Mouse (Mus musculus): ENCODE measurements around the gene Ssmem1.

Ssmem1 gene

DNA sequence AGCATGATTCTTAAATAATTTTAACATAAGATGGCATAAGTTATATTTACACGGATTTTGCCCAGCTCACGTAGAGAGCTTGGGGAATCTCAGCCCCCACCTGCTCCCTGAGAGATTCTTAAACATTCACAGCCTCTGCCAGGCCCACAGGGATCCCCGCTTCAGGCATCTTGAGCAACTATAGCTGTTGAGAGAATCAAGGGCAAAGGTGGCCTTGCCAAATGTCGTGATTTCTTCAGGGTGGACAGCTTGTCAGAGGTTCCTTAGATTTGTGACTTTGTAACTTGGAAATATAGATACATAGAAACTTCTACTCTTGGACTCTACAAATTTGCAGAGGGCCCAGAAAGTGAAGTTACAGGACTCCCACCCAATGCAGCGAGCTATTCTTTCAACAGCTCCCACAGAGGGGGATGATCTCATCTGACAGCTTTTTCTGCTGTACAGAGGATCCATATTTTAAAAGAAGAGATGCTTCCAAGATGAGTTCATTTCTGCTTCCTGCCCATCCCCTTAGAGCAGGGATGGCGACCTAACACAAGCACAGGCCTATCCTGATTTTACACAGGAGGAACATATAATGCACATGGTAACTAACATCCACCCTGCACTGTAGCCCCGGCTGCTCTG, 43.8 kb downstream of the Ssmem1 start:
- DNase-seq (ENCODE audit: low spot score): no peak

DNA sequence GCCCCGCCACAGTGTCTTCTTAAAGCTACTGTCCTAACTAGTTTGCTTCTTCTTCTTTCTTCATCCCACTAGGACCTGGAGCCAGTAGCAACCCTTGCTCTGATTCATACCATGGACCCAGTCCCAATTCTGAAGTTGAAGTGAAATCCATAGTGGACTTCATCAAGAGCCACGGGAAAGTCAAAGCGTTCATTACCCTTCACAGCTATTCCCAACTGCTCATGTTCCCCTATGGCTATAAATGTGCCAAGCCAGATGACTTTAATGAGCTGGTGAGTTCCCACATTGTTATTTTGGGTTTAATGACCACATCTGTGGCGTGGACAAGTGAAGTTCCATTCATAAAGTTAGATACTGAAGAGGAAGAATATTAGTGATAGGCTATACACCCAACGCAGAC, 44.4 kb downstream of the Ssmem1 start:
- no peak for DNase-seq (ENCODE audit: low spot score)

DNA sequence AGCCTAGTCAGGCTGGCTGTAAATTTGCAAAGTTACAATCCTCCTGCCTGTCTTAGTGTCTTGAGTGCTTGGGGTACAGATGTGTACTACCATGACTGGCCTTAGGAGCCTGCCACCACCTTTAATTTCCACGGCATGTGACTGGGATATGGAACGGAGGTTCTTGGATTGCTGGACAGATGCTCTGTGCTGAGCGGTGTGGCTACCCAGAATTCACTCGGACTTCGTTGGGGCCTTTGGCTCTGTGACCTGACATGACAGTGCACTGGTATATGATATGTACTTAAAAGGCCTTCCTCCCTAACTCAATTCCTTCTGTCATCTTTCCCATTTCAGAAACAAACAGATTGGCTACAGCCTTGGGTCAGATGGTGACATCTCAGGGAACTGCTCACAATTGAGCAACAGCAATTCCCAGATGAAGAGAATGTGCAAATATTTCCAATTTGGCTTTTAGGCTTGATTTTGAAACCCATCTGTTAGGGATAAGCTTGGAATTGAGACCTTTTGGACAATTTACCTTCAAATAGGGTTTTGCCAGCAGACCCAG, 45.0 kb downstream of the Ssmem1 start:
- no peak for DNase-seq (ENCODE audit: low spot score)

DNA sequence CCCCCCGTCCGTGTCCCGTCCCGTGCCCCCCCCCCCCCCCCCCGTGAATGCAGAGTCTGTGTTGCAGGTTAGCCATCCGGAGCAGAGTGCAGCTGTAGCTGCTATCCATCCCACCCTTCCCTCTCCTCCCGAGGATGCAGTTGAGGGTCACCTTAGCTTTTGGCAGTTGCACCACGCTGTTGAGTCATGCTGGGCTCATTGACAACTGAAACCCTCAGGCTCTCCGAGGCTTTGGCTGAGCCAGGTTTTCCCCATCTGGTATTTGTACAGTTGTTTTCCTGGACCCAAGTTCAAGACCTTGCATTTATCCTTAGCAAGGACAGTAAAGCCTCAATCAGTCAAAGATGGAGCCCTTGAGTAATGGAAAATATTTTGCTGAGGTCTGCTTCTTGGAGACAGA, 46.4 kb downstream of the Ssmem1 start:
- DNase-seq (ENCODE audit: low spot score): peak; percentile 40

DNA sequence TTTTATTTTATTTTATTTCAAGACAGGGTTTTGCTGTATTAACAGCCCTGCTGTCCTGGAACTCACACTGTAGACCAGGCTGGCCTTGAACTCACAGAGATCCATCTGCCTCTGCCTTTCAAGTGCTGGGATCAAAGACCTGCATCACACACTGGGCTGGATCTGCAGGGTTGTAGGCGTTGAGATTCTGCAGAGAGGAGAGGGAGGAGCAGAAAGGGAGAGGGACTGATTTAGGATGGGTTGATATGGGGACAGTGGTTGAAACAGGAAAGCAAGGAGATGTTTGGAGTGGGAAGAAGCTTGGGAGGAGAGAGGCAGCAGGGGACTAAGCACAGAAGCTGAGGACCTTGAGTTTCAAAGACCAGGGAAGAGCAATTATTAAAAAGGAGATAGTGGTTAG, 50.1 kb downstream of the Ssmem1 start:
- DNase-seq (ENCODE audit: low spot score): no peak

DNA sequence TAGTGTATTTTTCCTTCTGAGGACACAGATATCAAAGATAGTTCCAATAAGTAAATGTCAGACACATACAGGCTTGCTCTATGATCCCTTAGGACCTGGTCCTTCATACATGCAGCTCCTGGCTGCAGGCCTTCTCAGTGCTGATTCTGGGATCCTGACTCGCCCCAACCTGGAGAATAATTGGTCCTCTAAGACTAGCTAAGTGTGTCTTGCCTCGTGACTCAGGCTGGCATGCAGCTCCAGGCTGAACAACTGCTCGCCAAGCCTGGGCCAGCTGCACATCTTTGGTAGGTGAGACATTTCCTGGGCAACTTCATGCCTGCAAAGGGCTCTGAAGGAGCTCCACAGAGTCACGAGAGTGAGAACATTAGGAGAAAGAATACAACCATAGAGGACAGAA, 52.5 kb downstream of the Ssmem1 start:
- no peak for DNase-seq (ENCODE audit: low spot score)

DNA sequence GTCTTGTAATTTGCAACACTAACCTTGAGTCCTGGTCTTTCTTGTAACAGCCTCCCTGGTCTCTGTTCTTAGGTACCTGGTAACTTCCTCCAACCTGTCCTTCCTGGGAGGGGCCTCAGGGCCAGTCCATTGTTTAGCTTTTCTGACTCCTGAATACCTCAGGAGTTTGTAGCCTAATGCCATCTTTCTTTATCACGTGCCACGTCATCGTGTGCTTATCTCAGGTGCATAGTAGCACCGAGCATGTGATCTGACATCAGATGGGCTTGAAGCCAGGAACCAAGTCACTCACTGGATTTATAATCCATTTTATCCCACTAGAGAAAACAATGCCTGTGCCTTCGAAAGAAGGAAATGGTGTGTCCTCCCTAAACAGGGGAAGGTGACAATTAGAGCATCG, 53.9 kb downstream of the Ssmem1 start:
- DNase-seq (ENCODE audit: low spot score): no peak

DNA sequence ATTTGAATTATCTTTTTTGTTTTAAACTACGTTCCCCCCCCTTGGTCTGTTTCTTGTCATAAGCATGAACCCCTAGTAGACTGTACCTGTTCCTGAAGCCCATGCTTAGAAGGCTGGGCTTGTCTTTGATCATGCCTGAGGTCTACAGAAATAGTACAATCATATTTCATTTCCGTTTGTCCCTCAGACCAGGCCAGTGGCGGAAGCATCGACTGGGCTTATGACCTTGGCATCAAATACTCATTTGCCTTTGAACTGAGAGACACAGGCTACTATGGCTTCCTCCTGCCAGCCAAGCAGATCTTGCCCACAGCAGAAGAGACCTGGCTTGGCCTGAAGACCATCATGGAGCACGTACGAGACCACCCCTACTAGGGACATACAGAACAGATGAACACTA, 54.4 kb downstream of the Ssmem1 start:
- DNase-seq (ENCODE audit: low spot score): no peak

DNA sequence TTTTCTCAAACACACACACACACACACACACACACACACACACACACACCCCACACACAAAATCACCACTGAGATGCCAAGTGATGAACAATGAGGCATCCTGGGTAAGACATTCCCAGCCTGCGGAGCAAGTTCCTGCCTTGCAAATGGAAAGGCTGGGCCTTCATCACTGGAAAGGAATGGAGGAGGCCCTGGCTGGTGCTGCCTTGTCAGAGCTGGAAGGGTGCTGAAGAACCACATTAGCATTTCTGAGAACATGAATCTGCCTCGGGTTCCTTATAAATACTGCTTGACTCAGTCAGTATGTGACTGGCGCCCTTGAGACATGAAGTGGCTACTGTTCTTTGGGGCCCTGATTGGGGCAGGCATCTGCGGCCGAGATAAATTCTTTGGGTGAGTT, 58.4 kb downstream of the Ssmem1 start, which contains the start of gene Cpa4:
Gene Cpa4 (plus strand): TSS at position 301 of the 400 bp plus-strand sequence.
- no peak for DNase-seq (ENCODE audit: low spot score)

DNA sequence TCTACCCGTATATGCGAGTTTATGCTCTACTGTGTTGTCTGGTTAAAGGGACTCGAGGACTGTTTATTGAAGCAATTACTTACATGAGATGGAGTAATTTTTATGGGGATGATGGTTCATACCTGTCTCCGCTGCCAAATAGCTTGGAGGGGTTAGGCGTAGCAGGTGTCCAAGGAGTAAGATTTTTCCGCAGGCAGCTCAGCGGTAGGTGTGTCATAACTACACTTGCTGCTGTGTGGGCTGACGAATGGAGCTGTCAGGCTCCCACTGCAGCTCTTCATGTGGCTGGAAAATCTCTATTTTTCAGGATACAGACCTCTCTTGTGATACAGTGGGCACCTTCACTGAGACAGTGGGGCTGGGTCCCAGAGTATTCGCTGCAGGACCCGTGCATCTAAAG, 59.7 kb downstream of the Ssmem1 start:
- DNase-seq (ENCODE audit: low spot score): no peak
